Mouse (Mus musculus): ENCODE measurements at regions not wholly inside any gene's neighbourhood (a gene's known extent, or its start where the extent isn't known, plus 50 kb on each side); places are given as distances from the start of the nearest gene placed in this dataset.
"Not testable (repeated sequence)": the region's sequence is repeated elsewhere in the genome, so short reads cannot be mapped to it uniquely, and the experiment has no call there.

DNA sequence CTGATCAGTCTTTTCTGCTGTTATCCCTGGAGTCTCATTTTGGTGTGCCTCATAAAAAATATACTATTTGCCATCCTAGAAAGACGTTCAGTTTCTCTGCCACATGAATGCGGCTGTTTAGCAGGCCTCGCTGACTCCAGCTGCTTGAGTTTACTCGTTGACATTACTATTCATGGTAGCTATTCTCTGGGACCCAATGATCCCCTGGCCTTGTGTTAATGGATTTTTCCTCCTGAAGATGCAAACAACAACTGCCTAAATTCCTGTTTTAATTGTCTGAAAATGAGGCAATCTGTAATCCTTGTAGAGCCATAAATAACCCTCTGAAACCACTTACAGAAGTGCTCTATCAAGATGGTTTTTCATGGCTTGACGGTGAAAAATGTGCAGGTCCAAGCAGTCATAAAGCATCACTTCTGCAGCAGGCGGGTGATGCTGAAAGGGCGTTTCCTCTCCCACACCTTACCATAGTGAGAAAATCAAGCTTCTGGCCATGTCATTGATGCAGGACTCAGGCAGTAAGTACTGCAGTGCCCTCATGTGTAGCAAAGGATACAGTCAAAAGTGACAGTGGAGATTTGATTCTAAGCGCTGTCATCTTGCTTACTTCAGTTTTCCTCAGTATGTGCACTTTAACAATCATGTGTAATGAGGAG lies 419.7 kb upstream of the Lrp1b start:
- Histone ChIP-seq H3K4me2 (ENCODE audit: low read depth, low read length) (no peak overlapping the region), H3K9me3 (ENCODE audit: control insufficient read depth, low read length) (no peaks in the 10 kb centered on the region), H3K27ac (ENCODE audit: low read length) (no peak overlapping the region), H3K36me3 (ENCODE audit: control insufficient read depth, insufficient read depth, low read length) (no peaks in the 10 kb centered on the region), H3K9ac (ENCODE audit: low read depth, low read length) (no peak overlapping the region), H3K4me3 (ENCODE audit: low read length) (no peak overlapping the region), H3K27me3 (replicated peaks; ENCODE audit: control insufficient read depth, insufficient read depth, low read length) (no peaks in the 10 kb centered on the region), H3K4me1 (ENCODE audit: control insufficient read depth, insufficient read depth, low read length) (no peaks in the 10 kb centered on the region)
- WGBS, result 72% methylated on average over 8 of the region's 8 CpGs
- no peak for ATAC-seq

DNA sequence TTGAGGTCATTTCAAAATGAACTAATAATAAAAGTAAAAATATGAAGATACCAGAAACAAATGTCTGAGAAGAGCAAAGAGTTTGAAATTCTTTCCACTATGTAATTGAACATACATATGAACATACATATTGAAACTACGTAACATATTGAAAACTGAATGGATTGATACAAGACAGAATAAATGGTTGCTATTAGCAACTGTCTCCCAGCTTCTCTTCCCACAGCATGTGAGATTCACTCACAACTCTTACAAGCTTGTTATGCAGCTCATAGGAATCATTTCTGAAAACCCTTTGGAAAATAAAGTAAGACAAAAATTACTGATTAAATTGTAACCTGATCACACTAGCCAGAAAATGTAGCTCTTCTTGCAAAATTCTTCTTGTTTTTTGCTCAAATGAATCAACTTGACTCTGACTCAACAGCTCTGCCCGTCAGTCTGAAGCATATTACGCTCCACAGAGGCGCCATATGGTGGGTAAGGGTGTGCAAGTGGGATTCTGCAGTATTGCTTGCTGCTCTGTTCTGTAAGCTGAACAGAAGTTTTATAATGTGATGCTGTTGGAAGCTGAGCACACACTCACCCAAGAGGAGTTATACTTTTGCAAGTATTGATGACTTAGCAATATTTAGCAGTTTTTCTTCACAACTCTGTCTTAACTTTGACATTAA lies 444.3 kb upstream of the Lrp1b start:
- WGBS, result 84% methylated on average over 4 of the region's 4 CpGs
- H3K4me2 ChIP-seq (ENCODE audit: low read depth, low read length), result no peak overlapping the region
- ATAC-seq, result no peak
- no peaks in the 10 kb centered on the region for H3K4me1 ChIP-seq (ENCODE audit: control insufficient read depth, insufficient read depth, low read length)
- no peaks in the 10 kb centered on the region for H3K27me3 ChIP-seq (replicated peaks; ENCODE audit: control insufficient read depth, insufficient read depth, low read length)
- H3K27ac ChIP-seq (ENCODE audit: low read length), result no peak overlapping the region
- H3K36me3 ChIP-seq (ENCODE audit: control insufficient read depth, insufficient read depth, low read length), result no peaks in the 10 kb centered on the region
- no peak overlapping the region for H3K9ac ChIP-seq (ENCODE audit: low read depth, low read length)
- no peaks in the 10 kb centered on the region for H3K9me3 ChIP-seq (ENCODE audit: control insufficient read depth, low read length)
- no peak overlapping the region for H3K4me3 ChIP-seq (ENCODE audit: low read length)

DNA sequence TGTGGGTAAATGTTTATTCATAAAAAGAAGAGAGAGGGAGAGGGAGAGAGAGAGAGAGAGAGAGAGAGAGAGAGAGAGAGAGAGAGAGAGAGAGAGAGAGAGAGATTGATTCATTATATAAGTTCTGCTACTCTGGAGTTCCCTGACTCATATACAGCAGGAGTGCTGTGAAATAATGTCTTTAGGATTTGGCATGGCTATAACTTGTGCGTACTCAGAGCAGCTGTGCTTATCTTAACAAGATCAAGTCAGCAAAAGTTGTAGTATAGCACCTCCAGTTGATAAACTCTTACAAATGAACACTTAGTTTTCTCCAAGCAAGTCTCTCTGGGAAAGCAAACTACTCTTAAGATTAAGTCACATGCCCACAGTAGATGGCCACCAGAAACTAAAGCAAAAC lies 435.3 kb upstream of the Kynu start:
- no peak overlapping the region for H3K27ac ChIP-seq (ENCODE audit: low read length)
- H3K36me3 ChIP-seq (ENCODE audit: control insufficient read depth, insufficient read depth, low read length), result no peaks in the 10 kb centered on the region
- no peaks in the 10 kb centered on the region for H3K4me1 ChIP-seq (ENCODE audit: control insufficient read depth, insufficient read depth, low read length)
- no peak for ATAC-seq
- H3K4me2 ChIP-seq (ENCODE audit: low read depth, low read length), result no peak overlapping the region
- no peaks in the 10 kb centered on the region for H3K9me3 ChIP-seq (ENCODE audit: control insufficient read depth, low read length)
- no peak overlapping the region for H3K4me3 ChIP-seq (ENCODE audit: low read length)
- no peak overlapping the region for H3K9ac ChIP-seq (ENCODE audit: low read depth, low read length)
- WGBS, result 57% methylated on average over 1 of the region's 1 CpGs
- no peaks in the 10 kb centered on the region for H3K27me3 ChIP-seq (replicated peaks; ENCODE audit: control insufficient read depth, insufficient read depth, low read length)

DNA sequence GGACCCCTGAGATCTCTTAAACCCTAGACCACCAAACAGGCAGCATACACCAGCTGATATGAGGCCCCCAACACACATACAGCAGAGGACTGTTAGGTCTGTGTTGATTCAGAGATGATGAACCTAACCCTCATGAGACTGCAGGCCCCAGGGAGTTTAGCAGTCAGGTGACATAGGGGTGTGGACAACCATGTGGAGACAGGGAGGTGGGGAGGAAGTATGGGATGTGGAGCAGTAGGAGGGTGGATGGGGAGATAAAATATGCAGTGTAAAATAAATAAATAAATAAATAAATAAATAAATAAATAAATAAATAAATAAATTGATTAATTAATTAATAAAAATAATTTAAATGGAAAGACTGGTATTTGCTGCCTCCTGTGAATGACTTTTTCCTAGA lies 401.6 kb upstream of the Kynu start:
- H3K4me1 ChIP-seq (ENCODE audit: control insufficient read depth, insufficient read depth, low read length), result no peaks in the 10 kb centered on the region
- no peak overlapping the region for H3K27ac ChIP-seq (ENCODE audit: low read length)
- ATAC-seq, result no peak
- no peaks in the 10 kb centered on the region for H3K9me3 ChIP-seq (ENCODE audit: control insufficient read depth, low read length)
- H3K9ac ChIP-seq (ENCODE audit: low read depth, low read length), result no peak overlapping the region
- H3K4me3 ChIP-seq (ENCODE audit: low read length), result no peak overlapping the region
- H3K27me3 ChIP-seq (replicated peaks; ENCODE audit: control insufficient read depth, insufficient read depth, low read length), result no peaks in the 10 kb centered on the region
- H3K4me2 ChIP-seq (ENCODE audit: low read depth, low read length), result no peak overlapping the region
- no peaks in the 10 kb centered on the region for H3K36me3 ChIP-seq (ENCODE audit: control insufficient read depth, insufficient read depth, low read length)

DNA sequence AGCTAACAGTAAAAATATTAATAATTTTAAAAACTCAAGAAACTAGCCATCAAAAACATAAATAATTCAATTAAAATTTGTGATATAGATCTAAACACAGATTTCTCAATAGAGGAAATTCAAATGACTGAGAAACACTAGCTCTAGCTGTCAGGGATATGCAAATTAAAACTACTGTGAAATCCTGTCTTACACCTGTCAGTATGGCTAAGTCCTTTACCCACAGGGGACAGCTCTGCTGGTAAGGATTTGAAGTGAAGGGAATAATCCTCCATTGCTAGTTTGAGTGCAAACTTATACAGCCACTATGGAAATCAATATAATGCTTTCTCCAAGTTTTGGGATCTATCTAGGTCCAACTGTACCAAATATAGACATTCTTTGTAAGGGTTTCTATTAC lies 373.0 kb upstream of the Kynu start:
- H3K27ac ChIP-seq (ENCODE audit: low read length), result no peak overlapping the region
- no peak overlapping the region for H3K9ac ChIP-seq (ENCODE audit: low read depth, low read length)
- no peaks in the 10 kb centered on the region for H3K4me1 ChIP-seq (ENCODE audit: control insufficient read depth, insufficient read depth, low read length)
- no peaks in the 10 kb centered on the region for H3K9me3 ChIP-seq (ENCODE audit: control insufficient read depth, low read length)
- no peak for ATAC-seq
- H3K36me3 ChIP-seq (ENCODE audit: control insufficient read depth, insufficient read depth, low read length), result no peaks in the 10 kb centered on the region
- no peak overlapping the region for H3K4me3 ChIP-seq (ENCODE audit: low read length)
- H3K4me2 ChIP-seq (ENCODE audit: low read depth, low read length), result no peak overlapping the region
- H3K27me3 ChIP-seq (replicated peaks; ENCODE audit: control insufficient read depth, insufficient read depth, low read length), result no peaks in the 10 kb centered on the region

DNA sequence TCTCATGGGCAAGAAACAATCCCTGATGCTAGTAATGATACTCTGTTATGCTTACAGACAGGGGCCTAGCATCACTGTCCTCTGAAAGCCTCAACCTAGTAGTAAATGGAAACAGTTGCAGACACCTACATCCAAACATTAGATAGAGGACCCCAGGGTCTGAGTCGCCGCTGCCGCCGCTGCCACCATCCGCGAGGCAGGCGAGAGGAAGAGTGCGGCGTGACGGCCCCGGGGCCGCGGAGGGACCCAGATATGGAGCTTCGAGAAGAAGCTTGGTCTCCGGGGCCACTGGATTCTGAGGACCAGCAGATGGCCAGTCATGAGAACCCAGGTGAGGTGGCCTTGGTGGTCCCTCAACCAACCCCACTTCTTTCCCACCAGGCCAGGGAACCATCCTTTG lies 359.6 kb upstream of the Kynu start:
- not testable (repeated sequence) for H3K9me3 ChIP-seq (ENCODE audit: control insufficient read depth, low read length); H3K4me2 ChIP-seq (ENCODE audit: low read depth, low read length); H3K36me3 ChIP-seq (ENCODE audit: control insufficient read depth, insufficient read depth, low read length); H3K4me3 ChIP-seq (ENCODE audit: low read length); ATAC-seq; H3K27ac ChIP-seq (ENCODE audit: low read length); H3K9ac ChIP-seq (ENCODE audit: low read depth, low read length); H3K27me3 ChIP-seq (replicated peaks; ENCODE audit: control insufficient read depth, insufficient read depth, low read length); H3K4me1 ChIP-seq (ENCODE audit: control insufficient read depth, insufficient read depth, low read length)
- WGBS, result 95% methylated on average over 15 of the region's 15 CpGs

DNA sequence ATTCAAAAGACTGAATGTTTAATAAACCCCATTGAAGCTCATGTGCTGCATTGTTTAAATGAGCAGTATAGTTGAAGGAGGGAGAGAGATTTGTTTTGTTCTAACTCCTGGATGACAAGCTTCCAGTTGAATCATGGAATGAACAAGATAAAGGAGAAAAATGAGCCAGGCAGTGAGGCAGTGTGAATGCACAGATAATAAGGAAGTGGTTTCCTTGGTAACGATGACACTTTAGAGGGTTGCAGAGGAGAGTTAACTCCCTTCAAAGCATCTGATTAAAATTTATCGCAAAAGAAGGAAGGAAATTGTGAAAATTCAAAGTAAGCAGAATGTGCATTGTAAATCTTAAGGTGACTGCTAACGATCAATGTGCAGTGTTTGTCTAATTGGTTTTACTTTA lies 346.9 kb upstream of the Kynu start:
- ATAC-seq, result no peak
- 67% methylated on average over 3 of the region's 3 CpGs for WGBS
- no peaks in the 10 kb centered on the region for H3K9me3 ChIP-seq (ENCODE audit: control insufficient read depth, low read length)
- H3K27me3 ChIP-seq (replicated peaks; ENCODE audit: control insufficient read depth, insufficient read depth, low read length), result no peaks in the 10 kb centered on the region
- no peaks in the 10 kb centered on the region for H3K4me1 ChIP-seq (ENCODE audit: control insufficient read depth, insufficient read depth, low read length)
- no peak overlapping the region for H3K9ac ChIP-seq (ENCODE audit: low read depth, low read length)
- no peak overlapping the region for H3K4me3 ChIP-seq (ENCODE audit: low read length)
- no peak overlapping the region for H3K4me2 ChIP-seq (ENCODE audit: low read depth, low read length)
- H3K36me3 ChIP-seq (ENCODE audit: control insufficient read depth, insufficient read depth, low read length), result no peaks in the 10 kb centered on the region
- H3K27ac ChIP-seq (ENCODE audit: low read length), result no peak overlapping the region

DNA sequence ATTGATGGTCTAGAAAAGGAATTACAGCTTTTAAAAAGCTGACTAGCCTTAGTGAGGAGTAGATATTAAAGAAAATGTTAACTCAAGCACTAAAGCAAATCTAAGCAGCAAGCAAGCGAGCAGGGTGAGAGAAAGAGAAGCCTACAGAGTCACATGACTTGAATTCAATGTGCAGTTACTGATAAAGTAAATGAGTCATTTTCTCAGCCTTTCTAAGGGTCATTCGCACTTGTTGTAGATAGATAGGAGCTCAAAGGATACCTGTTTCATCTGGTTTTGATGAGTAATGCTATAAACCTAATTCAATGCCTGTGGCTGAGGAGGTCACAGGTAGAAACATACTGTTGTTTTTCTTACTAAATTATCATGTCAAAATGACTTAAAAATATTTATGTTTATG lies 341.2 kb upstream of the Kynu start:
- Histone ChIP-seq H3K36me3 (ENCODE audit: control insufficient read depth, insufficient read depth, low read length) (no peaks in the 10 kb centered on the region), H3K4me1 (ENCODE audit: control insufficient read depth, insufficient read depth, low read length) (no peaks in the 10 kb centered on the region), H3K27me3 (replicated peaks; ENCODE audit: control insufficient read depth, insufficient read depth, low read length) (no peaks in the 10 kb centered on the region), H3K4me2 (ENCODE audit: low read depth, low read length) (no peak overlapping the region), H3K4me3 (ENCODE audit: low read length) (no peak overlapping the region), H3K9ac (ENCODE audit: low read depth, low read length) (no peak overlapping the region), H3K27ac (ENCODE audit: low read length) (no peak overlapping the region), H3K9me3 (ENCODE audit: control insufficient read depth, low read length) (no peaks in the 10 kb centered on the region)
- 64% methylated on average over 2 of the region's 2 CpGs for WGBS
- 0 out of 2 replicates have a peak, but pooled peaks have one; percentile 56 for ATAC-seq

DNA sequence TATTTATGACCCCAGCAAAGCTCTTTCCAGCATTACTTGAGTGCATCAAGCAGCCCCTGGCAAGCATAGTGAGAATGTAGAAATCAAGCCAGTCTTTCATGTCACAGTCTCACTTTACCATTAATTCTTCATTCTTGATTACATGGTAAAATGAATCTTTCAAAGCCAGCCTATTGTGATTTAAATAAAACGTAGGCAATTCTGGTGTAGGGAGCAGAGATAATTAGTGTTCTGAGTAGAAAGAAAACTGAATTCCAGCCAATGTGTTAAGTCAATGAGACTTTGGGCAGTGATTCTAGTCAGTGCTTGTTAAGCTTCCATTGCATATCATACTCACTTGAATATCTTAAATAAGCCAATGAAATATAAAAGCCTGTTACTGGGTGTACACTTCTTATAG lies 338.0 kb upstream of the Kynu start:
- Histone ChIP-seq H3K4me3 (ENCODE audit: low read length) (no peak overlapping the region), H3K4me2 (ENCODE audit: low read depth, low read length) (no peak overlapping the region), H3K4me1 (ENCODE audit: control insufficient read depth, insufficient read depth, low read length) (no peaks in the 10 kb centered on the region), H3K9ac (ENCODE audit: low read depth, low read length) (no peak overlapping the region), H3K27me3 (replicated peaks; ENCODE audit: control insufficient read depth, insufficient read depth, low read length) (no peaks in the 10 kb centered on the region), H3K36me3 (ENCODE audit: control insufficient read depth, insufficient read depth, low read length) (no peaks in the 10 kb centered on the region), H3K9me3 (ENCODE audit: control insufficient read depth, low read length) (no peaks in the 10 kb centered on the region), H3K27ac (ENCODE audit: low read length) (no peak overlapping the region)
- WGBS, result 60% methylated on average over 1 of the region's 1 CpGs
- ATAC-seq, result no peak

DNA sequence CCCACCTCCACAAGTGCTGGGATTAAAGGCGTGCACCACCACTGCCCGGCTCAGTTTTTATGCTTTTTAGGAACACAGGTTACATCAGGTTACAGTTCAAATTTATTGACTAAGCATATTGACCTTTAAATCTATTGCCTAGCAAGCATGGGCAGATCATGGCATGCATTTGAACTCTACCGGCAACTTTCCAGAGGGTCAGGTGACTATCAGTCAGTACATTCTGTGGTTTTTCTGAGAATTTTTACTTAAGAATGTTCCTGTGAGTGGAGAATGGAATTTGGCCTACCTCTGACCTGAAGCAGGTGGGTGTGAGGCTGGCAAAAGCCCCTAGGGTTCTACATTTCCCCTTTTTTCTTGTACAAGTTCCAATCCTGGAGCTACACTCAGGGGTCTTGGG lies 332.4 kb upstream of the Kynu start:
- no peaks in the 10 kb centered on the region for H3K4me1 ChIP-seq (ENCODE audit: control insufficient read depth, insufficient read depth, low read length)
- H3K27ac ChIP-seq (ENCODE audit: low read length), result no peak overlapping the region
- H3K9me3 ChIP-seq (ENCODE audit: control insufficient read depth, low read length), result no peaks in the 10 kb centered on the region
- 90% methylated on average over 3 of the region's 3 CpGs for WGBS
- no peaks in the 10 kb centered on the region for H3K27me3 ChIP-seq (replicated peaks; ENCODE audit: control insufficient read depth, insufficient read depth, low read length)
- H3K4me2 ChIP-seq (ENCODE audit: low read depth, low read length), result no peak overlapping the region
- no peaks in the 10 kb centered on the region for H3K36me3 ChIP-seq (ENCODE audit: control insufficient read depth, insufficient read depth, low read length)
- no peak for ATAC-seq
- no peak overlapping the region for H3K9ac ChIP-seq (ENCODE audit: low read depth, low read length)
- no peak overlapping the region for H3K4me3 ChIP-seq (ENCODE audit: low read length)
